Mouse (Mus musculus) G1E (cell line): ENCODE measurements around the gene Mmp19. TPM values are rescaled to one million over a fixed set of nuclear protein-coding genes. Genes with fewer than 3 reads are reported as not detected.

Experiments
- ATAC-seq: 2 replicates; pipeline ENCODE4 v1.8.0; 2016; ENCODE audit warnings: mild to moderate bottlenecking; ENCODE audit not compliant: insufficient number of reproducible peaks, poor library complexity, low FRiP score, severe bottlenecking; ENCODE audit errors: extremely low read depth
- DNase-seq: peaks from one replicate; pipeline ENCODE4 v3.0.0; 2012; ENCODE audit warnings: low spot score
- H3K27me3 ChIP-seq: 2 replicates; pipeline ENCODE4 v1.6.1; 2012; ENCODE audit warnings: mild to moderate bottlenecking, low read length, inconsistent platforms; ENCODE audit not compliant: insufficient read depth
- H3K36me3 ChIP-seq: replicated peaks from 2 replicates; pipeline ENCODE3; 2012; ENCODE audit warnings: mild to moderate bottlenecking, inconsistent platforms
- H3K4me1 ChIP-seq: 2 replicates; pipeline ENCODE4 v1.6.1; 2012; ENCODE audit warnings: low read depth, low read length, inconsistent platforms, mixed read lengths; ENCODE audit not compliant: insufficient read depth
- H3K4me3 ChIP-seq: 2 replicates; pipeline ENCODE4 v1.5.1; 2012; ENCODE audit warnings: low read depth, mild to moderate bottlenecking, inconsistent platforms, low read length, moderate library complexity, mixed read lengths
- H3K9me3 ChIP-seq: replicated peaks from 2 replicates; pipeline ENCODE4 v1.6.1; 2012; ENCODE audit warnings: inconsistent platforms
- CTCF ChIP-seq: IDR thresholded peaks from 2 replicates; pipeline ENCODE4 v1.5.1; 2012; ENCODE audit warnings: low read depth, low read length, inconsistent platforms, mixed read lengths
- GATA1 ChIP-seq: IDR thresholded peaks from 2 replicates; pipeline ENCODE4 v1.6.1; 2012; ENCODE audit warnings: borderline replicate concordance, low read length, inconsistent platforms, mixed read lengths
- GATA2 ChIP-seq: IDR thresholded peaks from 2 replicates; pipeline ENCODE4 v1.6.1; 2012; ENCODE audit warnings: low read depth, low read length, inconsistent platforms, borderline replicate concordance
- POLR2AphosphoS5 ChIP-seq: IDR thresholded peaks from 2 replicates; pipeline ENCODE4 v1.6.1; 2012; ENCODE audit warnings: low read depth, low read length, inconsistent platforms; ENCODE audit not compliant: insufficient replicate concordance
- TAL1 ChIP-seq: conservative IDR thresholded peaks from 2 replicates; pipeline ENCODE4 v1.6.1; 2012; ENCODE audit warnings: low read depth, low read length, inconsistent platforms, mixed read lengths
- polyA plus RNA-seq: library from polyadenylated mRNA; stranded (reverse); fragments of >175 nt; gene quantifications from 2 replicates; pipeline ENCODE4 v1.2.3, GENCODE M21; 2012
- total RNA-seq, 2 experiments: library from RNA; stranded (forward) in 1 of 2; stranded (reverse) in 1 of 2; fragments of 200-1000 nt in 1 of 2; fragments of >200 nt in 1 of 2; fragmentation: Nextera tagmentation in 1 of 2; gene quantifications; 2 replicates each; pipeline ENCODE4 v1.2.3; 2014 to 2017

Mmp19 gene
- total and polyA plus RNA-seq, 3 experiments, result 0.03 to 0.11 TPM; not detected in 1

DNA sequence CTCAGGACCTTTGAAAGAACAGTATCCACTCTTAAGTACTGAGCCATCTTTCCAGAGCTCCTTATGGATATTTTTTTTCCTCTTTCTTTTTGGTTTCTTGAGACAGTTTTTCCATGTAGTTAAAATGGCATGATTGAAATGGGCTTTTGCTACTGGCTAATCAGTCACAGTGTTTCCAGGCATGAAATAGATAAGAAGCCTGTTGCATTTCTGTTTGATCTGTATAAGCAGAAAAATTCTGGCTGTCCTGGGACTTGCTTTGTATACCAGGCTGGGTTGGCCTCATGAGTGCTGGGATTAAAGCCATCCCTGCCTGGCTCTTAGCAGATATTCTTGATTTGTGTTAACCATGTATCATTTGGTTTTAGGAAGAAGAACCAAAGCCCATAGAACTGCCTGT lies 48.7 kb downstream of the Mmp19 start:
- Histone ChIP-seq H3K9me3 (no peaks in the 10 kb centered on the region), H3K36me3 (peaks cover 85% of the 10 kb centered on the region), H3K4me3 (no peak overlapping the region), H3K27me3 (no peaks in the 10 kb centered on the region), H3K4me1 (peaks cover 2% of the 10 kb centered on the region; the same call in 1 of the 2 replicates)
- DNase-seq (no peak), ATAC-seq (no peak)
- TF ChIP-seq GATA2, result no peak
- no peak for TF ChIP-seq TAL1
- TF ChIP-seq GATA1, result no peak
- no peak for TF ChIP-seq POLR2AphosphoS5
- TF ChIP-seq CTCF, result no peak

DNA sequence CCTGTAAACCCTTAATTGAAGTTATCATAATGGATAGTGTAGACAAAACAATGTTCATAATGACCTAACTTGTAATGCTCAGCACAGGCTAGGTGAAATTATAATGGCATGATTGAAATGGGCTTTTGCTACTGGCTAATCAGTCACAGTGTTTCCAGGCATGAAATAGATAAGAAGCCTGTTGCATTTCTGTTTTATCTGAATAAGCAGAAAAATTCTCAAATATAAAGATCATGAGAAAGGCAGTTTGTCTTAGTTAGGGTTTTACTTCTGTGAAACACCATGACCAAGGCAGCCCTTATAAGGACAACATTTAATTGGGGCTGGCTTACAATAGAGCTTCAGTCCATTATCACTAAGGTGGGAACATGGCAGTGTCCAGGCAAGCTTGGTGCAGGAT lies 49.9 kb downstream of the Mmp19 start:
- no peak overlapping the region for H3K4me3 ChIP-seq
- DNase-seq, result no peak
- no peaks in the 10 kb centered on the region for H3K27me3 ChIP-seq
- peaks cover 2% of the 10 kb centered on the region; the same call in 1 of the 2 replicates for H3K4me1 ChIP-seq
- no peaks in the 10 kb centered on the region for H3K9me3 ChIP-seq
- no peak for TF ChIP-seq GATA1
- no peak for TF ChIP-seq GATA2
- TF ChIP-seq POLR2AphosphoS5, result no peak
- TF ChIP-seq TAL1, result no peak
- TF ChIP-seq CTCF, result no peak
- no peak for ATAC-seq
- peaks cover 85% of the 10 kb centered on the region for H3K36me3 ChIP-seq

DNA sequence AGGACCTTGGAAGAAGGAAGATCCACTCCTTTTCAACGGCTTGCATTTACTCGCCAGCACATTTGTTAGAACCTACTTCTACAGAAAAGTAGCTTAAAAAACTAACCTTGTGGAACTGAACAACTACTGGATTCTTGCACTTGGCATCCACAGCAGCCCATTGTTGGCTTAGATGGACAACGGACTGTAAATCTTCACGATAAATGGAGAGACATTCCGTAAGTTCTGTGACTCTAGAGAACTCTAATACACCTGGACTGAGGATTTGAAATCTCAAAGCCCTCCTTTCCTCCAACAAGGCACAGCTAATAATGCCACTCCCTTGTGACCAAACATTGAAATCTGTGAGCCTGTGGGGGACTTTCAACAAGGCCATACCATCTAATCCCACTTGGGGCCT lies 52.5 kb downstream of the Mmp19 start:
- no peaks in the 10 kb centered on the region for H3K27me3 ChIP-seq
- peaks cover 85% of the 10 kb centered on the region for H3K36me3 ChIP-seq
- DNase-seq, result no peak
- H3K9me3 ChIP-seq, result no peaks in the 10 kb centered on the region
- H3K4me1 ChIP-seq, result peaks cover 5% of the 10 kb centered on the region; the same call in 1 of the 2 replicates
- TF ChIP-seq GATA2 (no peak), GATA1 (no peak), CTCF (no peak), TAL1 (no peak), POLR2AphosphoS5 (no peak)
- no peak overlapping the region for H3K4me3 ChIP-seq
- ATAC-seq, result no peak

DNA sequence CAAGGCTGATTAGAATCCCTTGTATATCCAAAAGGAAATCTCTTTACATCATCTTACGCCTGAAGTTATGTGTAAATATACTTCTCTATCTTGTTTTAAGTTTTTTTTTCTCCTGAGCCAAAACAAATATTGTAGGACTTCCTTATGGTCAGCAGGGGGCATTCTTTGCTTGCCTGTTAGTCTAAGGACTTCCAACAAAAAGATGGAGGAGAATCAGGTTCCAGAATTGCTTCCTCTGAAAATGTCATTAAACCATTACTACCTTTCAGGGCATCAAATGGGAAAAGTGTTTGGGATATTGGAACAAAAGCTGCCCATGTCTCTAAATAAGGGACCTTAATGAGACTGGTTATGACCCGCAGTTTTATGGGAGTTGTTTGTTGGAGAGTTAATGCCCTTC lies 54.8 kb downstream of the Mmp19 start:
- TF ChIP-seq GATA2 (no peak), GATA1 (no peak), POLR2AphosphoS5 (no peak), TAL1 (no peak), CTCF (no peak)
- no peaks in the 10 kb centered on the region for H3K9me3 ChIP-seq
- no peak overlapping the region for H3K4me3 ChIP-seq
- ATAC-seq, result no peak
- no peak for DNase-seq
- peaks cover 86% of the 10 kb centered on the region for H3K36me3 ChIP-seq
- peaks cover 14% of the 10 kb centered on the region for H3K4me1 ChIP-seq
- no peaks in the 10 kb centered on the region for H3K27me3 ChIP-seq

DNA sequence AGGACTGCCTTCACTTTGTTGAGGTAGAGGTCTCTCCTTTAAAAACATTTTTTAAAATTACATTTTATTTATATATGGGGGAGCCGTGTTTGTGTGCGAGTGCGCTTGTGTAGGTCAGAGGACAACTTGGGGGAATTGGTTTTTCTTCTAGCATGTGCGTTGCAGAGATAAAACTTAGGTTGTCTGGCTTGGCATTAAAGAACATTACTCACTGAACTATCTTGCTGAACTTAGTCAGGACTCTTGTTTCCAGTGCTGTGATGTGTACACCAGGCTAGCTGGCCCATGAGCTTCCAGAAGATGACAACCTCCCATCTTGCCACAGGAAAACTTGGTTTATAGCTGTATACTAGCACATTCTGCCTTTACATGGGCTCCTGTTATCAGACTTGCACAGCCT lies 56.0 kb downstream of the Mmp19 start:
- Histone ChIP-seq H3K36me3 (peaks cover 83% of the 10 kb centered on the region), H3K27me3 (no peaks in the 10 kb centered on the region), H3K9me3 (no peaks in the 10 kb centered on the region), H3K4me1 (peaks cover 14% of the 10 kb centered on the region), H3K4me3 (no peak overlapping the region)
- ATAC-seq (no peak), DNase-seq (no peak)
- TF ChIP-seq CTCF, result no peak
- no peak for TF ChIP-seq POLR2AphosphoS5
- no peak for TF ChIP-seq GATA2
- TF ChIP-seq GATA1, result no peak
- TF ChIP-seq TAL1, result no peak

DNA sequence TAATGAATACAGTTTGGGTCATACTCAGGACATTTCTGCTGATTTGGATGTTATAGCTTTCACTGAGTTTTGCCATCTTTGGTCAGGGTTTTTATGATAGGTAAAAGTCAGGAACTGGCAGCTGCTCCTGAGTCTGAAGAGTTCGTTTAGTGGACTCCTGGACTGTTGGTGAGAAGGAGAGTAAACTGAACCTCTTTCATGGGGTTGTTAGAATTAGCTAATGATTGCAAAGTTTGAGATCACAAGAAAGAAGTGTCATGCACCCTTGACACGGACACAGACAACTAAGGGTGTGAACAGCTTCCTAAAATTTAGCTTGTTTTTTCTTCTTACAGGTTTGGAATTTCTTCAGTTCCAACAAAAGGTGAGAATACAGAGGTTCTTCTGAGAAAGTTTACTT lies 57.7 kb downstream of the Mmp19 start:
- no peak for TF ChIP-seq TAL1
- TF ChIP-seq GATA2, result no peak
- no peak for TF ChIP-seq GATA1
- TF ChIP-seq POLR2AphosphoS5, result no peak
- no peak for TF ChIP-seq CTCF
- Histone ChIP-seq H3K27me3 (no peaks in the 10 kb centered on the region), H3K9me3 (no peaks in the 10 kb centered on the region), H3K36me3 (peaks cover 77% of the 10 kb centered on the region), H3K4me1 (peaks cover 14% of the 10 kb centered on the region), H3K4me3 (no peak overlapping the region)
- ATAC-seq, result no peak
- DNase-seq, result no peak

DNA sequence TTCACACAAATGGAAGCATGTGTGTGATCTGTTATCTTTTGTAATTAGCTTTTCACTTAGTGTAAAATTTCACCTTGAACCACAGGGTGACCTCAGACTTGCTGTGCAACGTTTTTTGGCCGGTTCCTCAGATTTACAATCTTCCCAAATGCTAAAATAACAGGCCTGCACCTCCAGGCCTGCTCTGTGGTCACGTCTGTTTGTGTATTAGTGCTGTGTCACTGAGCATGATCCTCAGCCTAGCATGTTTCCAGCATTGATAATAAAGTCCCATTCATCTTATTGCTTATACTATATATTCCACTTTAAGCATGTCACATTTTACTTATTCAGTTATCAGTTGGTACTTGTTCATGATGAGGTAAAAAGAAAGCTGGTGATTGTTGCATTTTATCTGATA lies 59.6 kb downstream of the Mmp19 start:
- TF ChIP-seq POLR2AphosphoS5, result no peak
- no peak for TF ChIP-seq CTCF
- TF ChIP-seq GATA2, result no peak
- TF ChIP-seq TAL1, result peak; percentile 30; the same call in 1 of the 2 replicates
- Histone ChIP-seq H3K36me3 (peaks cover 69% of the 10 kb centered on the region), H3K4me3 (no peak overlapping the region), H3K4me1 (peaks cover 14% of the 10 kb centered on the region), H3K27me3 (no peaks in the 10 kb centered on the region), H3K9me3 (no peaks in the 10 kb centered on the region)
- peak; percentile 75 for ATAC-seq
- no peak for DNase-seq

Other genes with a start within 250 kb of the Mmp19 start
Only the 20 nearest of the 25 such genes appear.
- 2.0 and 2.2 TPM in 2 replicates for gene Erbb3, start 201.3 kb upstream of the Mmp19 start, total RNA-seq (2014; fragmentation: Nextera tagmentation)
- 0.35 and 0.49 TPM in 2 replicates for gene Erbb3, start 201.3 kb upstream of the Mmp19 start, total RNA-seq (2017)
- gene Erbb3, start 201.3 kb upstream of the Mmp19 start, polyA plus RNA-seq, result 0.15 and 0.17 TPM in 2 replicates
- gene Rps26, start 164.2 kb upstream of the Mmp19 start, total RNA-seq (2014; fragmentation: Nextera tagmentation), result 4,124 and 4,641 TPM in 2 replicates
- 1,044 and 1,182 TPM in 2 replicates for gene Rps26, start 164.2 kb upstream of the Mmp19 start, total RNA-seq (2017)
- 4,182 and 5,947 TPM in 2 replicates for gene Rps26, start 164.2 kb upstream of the Mmp19 start, polyA plus RNA-seq
- gene Ikzf4, start 144.9 kb upstream of the Mmp19 start, total RNA-seq (2014; fragmentation: Nextera tagmentation), result 11.4 and 11.7 TPM in 2 replicates
- 1.7 and 2.8 TPM in 2 replicates for gene Ikzf4, start 144.9 kb upstream of the Mmp19 start, total RNA-seq (2017)
- 6.7 and 7.0 TPM in 2 replicates for gene Ikzf4, start 144.9 kb upstream of the Mmp19 start, polyA plus RNA-seq
- 4.6 and 8.7 TPM in 2 replicates for gene Suox, start 116.8 kb upstream of the Mmp19 start, total RNA-seq (2014; fragmentation: Nextera tagmentation)
- gene Suox, start 116.8 kb upstream of the Mmp19 start, total RNA-seq (2017), result 8.1 and 8.4 TPM in 2 replicates
- 0.96 and 1.7 TPM in 2 replicates for gene Suox, start 116.8 kb upstream of the Mmp19 start, polyA plus RNA-seq
- gene Rab5b, start 94.6 kb upstream of the Mmp19 start, total RNA-seq (2014; fragmentation: Nextera tagmentation), result 49.1 TPM in 2 replicates
- gene Rab5b, start 94.6 kb upstream of the Mmp19 start, total RNA-seq (2017), result 48.0 and 52.7 TPM in 2 replicates
- gene Rab5b, start 94.6 kb upstream of the Mmp19 start, polyA plus RNA-seq, result 17.5 and 20.0 TPM in 2 replicates
- gene Pmel, start 86.7 kb upstream of the Mmp19 start, total RNA-seq (2014; fragmentation: Nextera tagmentation), result 0.58 and 2.4 TPM in 2 replicates
- gene Pmel, start 86.7 kb upstream of the Mmp19 start, total RNA-seq (2017), result 0.76 and 1.0 TPM in 2 replicates
- 0.05 and 0.06 TPM in 2 replicates for gene Pmel, start 86.7 kb upstream of the Mmp19 start, polyA plus RNA-seq
- gene Cdk2, start 85.9 kb upstream of the Mmp19 start, total RNA-seq (2014; fragmentation: Nextera tagmentation), result 108 and 117 TPM in 2 replicates
- gene Cdk2, start 85.9 kb upstream of the Mmp19 start, total RNA-seq (2017), result 109 and 113 TPM in 2 replicates
- 34.7 and 36.3 TPM in 2 replicates for gene Cdk2, start 85.9 kb upstream of the Mmp19 start, polyA plus RNA-seq
- gene Dgka, start 46.1 kb upstream of the Mmp19 start, total RNA-seq (2014; fragmentation: Nextera tagmentation), result 6.8 and 8.4 TPM in 2 replicates
- 3.3 TPM in 2 replicates for gene Dgka, start 46.1 kb upstream of the Mmp19 start, total RNA-seq (2017)
- 0.19 and 0.50 TPM in 2 replicates for gene Dgka, start 46.1 kb upstream of the Mmp19 start, polyA plus RNA-seq
- 78.7 and 93.7 TPM in 2 replicates for gene Pym1, start 43.0 kb upstream of the Mmp19 start, total RNA-seq (2014; fragmentation: Nextera tagmentation)
- 44.3 and 47.3 TPM in 2 replicates for gene Pym1, start 43.0 kb upstream of the Mmp19 start, total RNA-seq (2017)
- gene Pym1, start 43.0 kb upstream of the Mmp19 start, polyA plus RNA-seq, result 144 and 169 TPM in 2 replicates
- gene Dnajc14, start 13.2 kb downstream of the Mmp19 start, total RNA-seq (2014; fragmentation: Nextera tagmentation), result 20.6 and 25.5 TPM in 2 replicates
- gene Dnajc14, start 13.2 kb downstream of the Mmp19 start, total RNA-seq (2017), result 31.5 and 36.9 TPM in 2 replicates
- 9.6 and 12.6 TPM in 2 replicates for gene Dnajc14, start 13.2 kb downstream of the Mmp19 start, polyA plus RNA-seq
- gene Tmem198b, start 13.5 kb downstream of the Mmp19 start, total RNA-seq (2014; fragmentation: Nextera tagmentation), result 8.4 and 10.1 TPM in 2 replicates
- gene Tmem198b, start 13.5 kb downstream of the Mmp19 start, total RNA-seq (2017), result 4.1 and 4.9 TPM in 2 replicates
- gene Tmem198b, start 13.5 kb downstream of the Mmp19 start, polyA plus RNA-seq, result 1.5 and 2.2 TPM in 2 replicates
- 144 and 197 TPM in 2 replicates for gene Sarnp, start 26.4 kb downstream of the Mmp19 start, total RNA-seq (2014; fragmentation: Nextera tagmentation)
- 154 and 165 TPM in 2 replicates for gene Sarnp, start 26.4 kb downstream of the Mmp19 start, total RNA-seq (2017)
- gene Sarnp, start 26.4 kb downstream of the Mmp19 start, polyA plus RNA-seq, result 16.5 and 19.9 TPM in 2 replicates
- 29.3 and 31.9 TPM in 2 replicates for gene Ormdl2, start 30.7 kb downstream of the Mmp19 start, total RNA-seq (2014; fragmentation: Nextera tagmentation)
- gene Ormdl2, start 30.7 kb downstream of the Mmp19 start, total RNA-seq (2017), result 132 and 152 TPM in 2 replicates
- gene Ormdl2, start 30.7 kb downstream of the Mmp19 start, polyA plus RNA-seq, result 18.0 and 21.9 TPM in 2 replicates
- gene Gdf11, start 100.8 kb downstream of the Mmp19 start, total RNA-seq (2014; fragmentation: Nextera tagmentation), result not detected in 2 replicates
- gene Gdf11, start 100.8 kb downstream of the Mmp19 start, total RNA-seq (2017), result under 0.01 TPM in 1 of 2 replicates, not detected in the other
- gene Gdf11, start 100.8 kb downstream of the Mmp19 start, polyA plus RNA-seq, result 0.02 TPM in 2 replicates
- gene Cd63, start 110.1 kb downstream of the Mmp19 start, total RNA-seq (2014; fragmentation: Nextera tagmentation), result 1.7 and 3.4 TPM in 2 replicates
- gene Cd63, start 110.1 kb downstream of the Mmp19 start, total RNA-seq (2017), result 0.22 TPM in 1 of 2 replicates, not detected in the other
- 0.04 and 0.09 TPM in 2 replicates for gene Cd63, start 110.1 kb downstream of the Mmp19 start, polyA plus RNA-seq
- 7.1 and 27.4 TPM in 2 replicates for gene Rdh5, start 132.0 kb downstream of the Mmp19 start, total RNA-seq (2014; fragmentation: Nextera tagmentation)
- 2.6 and 4.4 TPM in 2 replicates for gene Rdh5, start 132.0 kb downstream of the Mmp19 start, total RNA-seq (2017)
- gene Rdh5, start 132.0 kb downstream of the Mmp19 start, polyA plus RNA-seq, result 0.94 and 1.2 TPM in 2 replicates
- 46.7 and 50.3 TPM in 2 replicates for gene Bloc1s1, start 133.1 kb downstream of the Mmp19 start, total RNA-seq (2014; fragmentation: Nextera tagmentation)
- 116 and 119 TPM in 2 replicates for gene Bloc1s1, start 133.1 kb downstream of the Mmp19 start, total RNA-seq (2017)
- 121 and 157 TPM in 2 replicates for gene Bloc1s1, start 133.1 kb downstream of the Mmp19 start, polyA plus RNA-seq
- gene Itga7, start 142.9 kb downstream of the Mmp19 start, total RNA-seq (2014; fragmentation: Nextera tagmentation), result not detected in 2 replicates
- gene Itga7, start 142.9 kb downstream of the Mmp19 start, total RNA-seq (2017), result 0.33 and 0.46 TPM in 2 replicates
- gene Itga7, start 142.9 kb downstream of the Mmp19 start, polyA plus RNA-seq, result 0.02 and 0.10 TPM in 2 replicates
- gene Mettl7b, start 170.1 kb downstream of the Mmp19 start, total RNA-seq (2014; fragmentation: Nextera tagmentation), result not detected in 2 replicates
- not detected in 2 replicates for gene Mettl7b, start 170.1 kb downstream of the Mmp19 start, total RNA-seq (2017)
- not detected in 2 replicates for gene Mettl7b, start 170.1 kb downstream of the Mmp19 start, polyA plus RNA-seq
- not detected in 2 replicates for gene Olfr9, start 198.5 kb downstream of the Mmp19 start, total RNA-seq (2014; fragmentation: Nextera tagmentation)
- 0.11 TPM in 1 of 2 replicates, not detected in the other for gene Olfr9, start 198.5 kb downstream of the Mmp19 start, total RNA-seq (2017)
- not detected in 2 replicates for gene Olfr9, start 198.5 kb downstream of the Mmp19 start, polyA plus RNA-seq